Mouse (Mus musculus) duodenum, adult 2 months (tissue): ENCODE measurements around the gene Nme6. TPM values are rescaled to one million over a fixed set of nuclear protein-coding genes. Genes with fewer than 3 reads are reported as not detected.

Experiments used
- polyA plus RNA-seq: library from polyadenylated mRNA; depleted of rRNA; stranded (reverse); fragments of >200 nt; gene quantifications from 2 replicates; pipeline ENCODE4 v1.2.3, GENCODE M21; 2012; ENCODE audit warnings: low replicate concordance; rRNA removed

Nme6 gene
- polyA plus RNA-seq: 14.4 and 14.7 TPM in 2 replicates

DNA sequence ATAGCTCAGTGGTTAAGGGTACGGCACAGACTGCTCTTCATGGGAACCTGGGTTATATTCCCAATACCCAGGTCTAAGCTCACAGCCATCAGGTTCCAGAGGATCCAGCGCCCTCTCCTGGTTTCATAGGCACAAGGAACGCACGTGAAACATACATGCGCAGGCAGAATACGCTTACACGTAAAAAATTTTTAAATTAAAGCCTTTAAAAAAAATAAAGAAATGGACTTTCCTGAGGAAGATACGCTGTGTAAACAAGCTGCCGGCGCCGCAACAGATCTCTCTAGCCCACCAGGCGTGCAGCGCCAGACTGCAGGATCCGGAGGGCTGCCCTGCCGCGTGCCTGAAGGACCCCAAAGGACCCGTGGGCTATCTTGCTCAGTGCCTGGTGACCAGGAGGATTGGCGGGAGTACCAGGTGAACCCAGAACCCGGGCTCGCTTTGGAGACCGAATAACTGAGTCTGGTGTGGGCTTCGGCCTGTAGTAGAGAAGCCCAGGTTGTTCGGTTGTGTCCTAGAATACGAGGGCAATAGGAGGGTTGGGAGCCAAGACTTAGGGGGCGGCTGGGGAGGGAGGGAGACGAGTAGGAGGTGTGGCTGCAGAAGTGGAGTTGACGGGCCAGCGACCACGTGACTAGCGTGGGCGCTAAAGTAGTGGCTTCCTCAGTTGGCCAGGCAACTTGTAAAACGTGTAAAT is at the start of gene Nme6:
TSS of gene Nme6 (plus strand) at position 359 of the 697 bp plus-strand sequence.

GRCm38 (mm10) chr9:109790570-109790969 is 42.0 kb upstream of the Nme6 start, which contains the start of gene Fbxw27:
Fbxw27 (minus strand) TSS chr9:109790670.

GRCm38 (mm10) chr9:109811980-109812379 is 20.6 kb upstream of the Nme6 start, which contains the start of gene Spink8:
Spink8 (plus strand) TSS chr9:109812280.

DNA sequence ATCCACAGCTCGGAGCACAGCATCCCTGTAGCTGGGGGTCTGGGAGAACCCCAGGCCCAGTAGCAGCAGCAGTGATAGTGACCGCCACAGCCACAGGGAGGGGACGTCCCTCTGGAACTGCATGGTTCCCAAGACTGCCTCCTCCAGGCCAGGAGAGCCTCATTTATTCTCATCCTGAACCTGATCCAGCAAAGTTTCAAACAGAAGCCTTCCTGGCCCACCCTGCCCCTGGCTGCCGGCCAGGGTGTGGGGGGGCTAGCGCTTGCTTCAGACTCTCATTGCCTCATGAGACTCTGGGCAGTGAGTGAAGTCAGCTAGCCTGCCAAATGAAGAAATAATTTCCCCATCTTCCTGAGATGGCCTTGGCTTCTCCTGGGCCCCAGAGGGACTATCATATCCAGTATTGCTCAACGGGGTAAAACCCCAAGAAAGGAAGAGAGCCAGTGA is 16.8 kb downstream of the Nme6 start, which contains the start of gene Camp:
TSS of gene Camp (minus strand) at position 306 of the 447 bp plus-strand sequence.

GRCm38 (mm10) chr9:109874797-109875691 is 42.5 kb downstream of the Nme6 start, which contains the start of gene Cdc25a:
Cdc25a (plus strand) TSS chr9:109875579.

Other genes starting within 250 kb of the Nme6 start
- not detected in 2 replicates for gene Fbxw24, start 206.7 kb upstream of the Nme6 start, polyA plus RNA-seq
- gene Fbxw25, start 168.1 kb upstream of the Nme6 start, polyA plus RNA-seq: not detected in 2 replicates
- not detected in 2 replicates for gene Fbxw18, start 130.0 kb upstream of the Nme6 start, polyA plus RNA-seq
- gene Fbxw26, start 86.7 kb upstream of the Nme6 start, polyA plus RNA-seq: not detected in 2 replicates
- gene Fbxw27, start 42.1 kb upstream of the Nme6 start, polyA plus RNA-seq: not detected in 2 replicates
- gene Spink8, start 20.5 kb upstream of the Nme6 start, polyA plus RNA-seq: not detected in 2 replicates
- 0.22 TPM in 1 of 2 replicates, not detected in the other for gene Camp, start 16.9 kb downstream of the Nme6 start, polyA plus RNA-seq
- 13.4 and 20.7 TPM in 2 replicates for gene Cdc25a, start 42.8 kb downstream of the Nme6 start, polyA plus RNA-seq
- 139 and 232 TPM in 2 replicates for gene Map4, start 98.7 kb downstream of the Nme6 start, polyA plus RNA-seq